Mouse (Mus musculus) adrenal gland, postnatal 25 days (tissue): ENCODE results near the gene Hic2. TPM values are rescaled to one million over a fixed set of nuclear protein-coding genes. Genes with fewer than 3 reads are reported as not detected.
A peak's percentile ranks its signal among the peaks of the same experiment; 100 is the strongest.
"Not testable (repeated sequence)": the region's sequence is repeated elsewhere in the genome, so short reads cannot be mapped to it uniquely, and the experiment has no call there.

Experiments
- DNase-seq: peaks from one replicate; pipeline ENCODE4 v3.0.0; 2021; ENCODE audit warnings: mixed read lengths
- long read RNA-seq: library from polyadenylated mRNA; stranded (forward); transcript quantifications from one replicate; pipeline ENCODE4 v2.0.0, GENCODE M21; 2021
- total RNA-seq: library from RNA; stranded (reverse); gene quantifications from 2 replicates; pipeline ENCODE4 v1.2.3, GENCODE M21; 2021

Gene Hic2
- total RNA-seq, result 2.3 and 2.6 TPM in 2 replicates
- long read RNA-seq, result 0 reads

DNA sequence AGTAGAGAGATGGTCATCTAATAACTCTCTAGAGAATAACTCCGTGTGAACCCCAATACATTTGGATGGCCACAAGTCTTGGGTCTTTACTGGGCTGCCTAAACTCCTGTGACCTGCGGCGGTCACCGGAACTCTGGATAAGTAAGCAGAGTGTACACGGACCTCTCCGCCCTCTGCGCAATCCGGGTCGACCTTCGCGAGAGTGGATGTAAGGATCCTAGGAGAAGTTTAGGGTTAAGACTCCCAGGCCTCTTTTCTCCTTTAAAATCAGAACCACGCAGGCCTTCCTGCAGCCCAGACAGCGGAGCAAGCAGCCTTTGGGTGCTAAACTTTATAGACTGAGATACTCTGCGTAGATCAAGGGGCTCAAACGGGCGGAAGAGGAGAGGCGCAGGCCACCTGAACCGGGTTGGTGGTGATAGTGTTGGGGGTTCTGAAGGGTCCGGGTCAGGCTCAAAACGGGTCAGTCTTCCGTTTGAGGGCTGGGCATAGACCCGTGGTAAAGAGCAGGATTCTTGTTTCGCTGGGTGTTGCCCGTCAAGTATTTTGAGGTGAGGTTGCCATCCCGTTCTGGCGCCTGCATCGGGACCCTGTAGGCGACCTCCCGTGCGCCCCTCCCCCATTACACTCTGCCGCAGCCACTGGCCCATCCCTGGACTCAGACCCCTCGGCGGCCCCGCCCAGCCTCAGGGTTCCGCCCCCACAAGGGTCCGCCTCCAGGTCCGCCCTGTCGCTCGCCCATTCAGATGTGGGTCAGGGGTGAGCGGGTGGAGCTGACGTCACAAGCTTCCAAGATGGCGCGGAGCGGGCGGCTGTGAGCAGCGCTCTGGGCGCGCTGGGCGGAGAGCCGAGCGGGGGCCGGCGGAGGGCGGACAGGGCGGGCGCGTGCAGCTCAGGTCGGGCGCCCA, at the start of gene Hic2:
Hic2 (plus strand) TSS at position 779 of the 908 bp plus-strand sequence.
- peak; percentile 96 for DNase-seq

DNA sequence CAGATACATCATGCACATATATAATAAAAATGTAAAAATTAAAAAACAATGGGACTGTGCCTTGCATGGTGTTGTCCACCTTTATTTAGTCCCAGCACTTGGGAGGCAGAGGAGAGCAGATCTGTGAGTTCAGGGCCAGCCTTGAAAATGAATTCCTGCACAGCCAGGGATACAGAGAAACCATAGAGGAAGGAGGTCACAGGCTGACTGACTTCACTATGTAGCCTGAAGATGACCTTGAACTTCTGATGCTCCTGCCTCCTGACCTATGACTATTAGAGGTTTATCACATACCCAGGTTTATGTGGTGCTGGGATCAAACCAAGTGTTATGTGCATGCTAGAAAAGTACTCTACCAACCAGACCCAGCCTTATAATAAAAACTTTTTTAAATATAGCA, 47.9 kb upstream of the Hic2 start:
- no peak for DNase-seq

DNA sequence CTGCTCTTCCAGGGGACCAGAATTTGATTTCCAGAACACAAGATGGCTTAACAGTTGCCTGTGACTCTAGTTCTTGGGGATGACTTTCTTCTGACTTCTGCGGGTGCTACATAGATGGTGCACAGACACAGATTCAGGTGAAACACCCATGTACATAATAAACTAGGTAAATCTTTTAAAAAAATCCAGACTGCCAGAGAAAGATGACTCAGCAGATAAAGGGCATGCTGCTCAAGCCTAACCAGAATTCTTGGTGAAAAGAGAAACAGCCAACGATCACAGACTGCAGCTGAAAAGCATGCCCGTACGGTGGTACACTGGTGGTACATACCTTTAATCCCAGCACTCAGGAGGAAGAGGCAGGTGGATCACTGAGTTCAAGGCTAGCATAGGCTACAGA, 39.5 kb upstream of the Hic2 start:
- no peak for DNase-seq

DNA sequence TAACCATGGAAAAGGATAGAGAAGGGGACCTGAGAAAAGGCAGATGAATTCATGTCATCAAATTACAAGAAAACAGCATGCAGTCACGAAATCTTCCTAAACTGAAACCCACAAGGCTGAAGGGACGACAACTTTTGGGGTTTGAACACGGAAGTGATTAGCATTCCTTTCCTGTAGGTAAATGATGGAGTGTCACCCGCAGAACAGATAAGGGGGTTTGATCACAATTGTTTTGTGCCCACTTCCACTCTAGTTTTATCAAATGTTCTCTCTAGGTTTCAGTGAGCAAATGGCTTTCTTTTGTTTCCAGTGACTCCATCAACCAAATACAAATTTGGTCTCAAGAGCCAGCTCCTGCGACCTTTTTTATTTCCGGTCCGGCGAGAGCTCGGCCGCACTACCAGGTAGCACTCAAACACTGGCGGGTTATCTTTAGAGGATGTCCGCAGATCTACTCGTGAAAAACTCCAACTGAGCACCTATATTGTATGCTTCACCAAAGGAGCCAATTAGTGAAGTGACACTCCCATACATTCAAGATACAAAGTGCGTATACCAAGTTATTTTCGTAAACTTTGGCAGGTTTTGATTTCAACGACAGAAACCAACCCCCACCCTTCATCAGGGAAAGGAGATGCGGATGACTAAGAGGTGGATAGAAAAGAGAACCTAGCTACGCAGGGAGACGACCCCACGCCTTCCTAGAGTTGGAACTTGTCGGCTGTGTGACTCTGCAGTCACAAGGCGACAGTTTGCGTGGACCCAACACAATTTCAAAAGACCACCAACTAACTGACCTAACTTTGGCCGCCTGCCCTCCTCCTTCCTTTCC, 33.0 kb upstream of the Hic2 start:
- DNase-seq, result no peak

DNA sequence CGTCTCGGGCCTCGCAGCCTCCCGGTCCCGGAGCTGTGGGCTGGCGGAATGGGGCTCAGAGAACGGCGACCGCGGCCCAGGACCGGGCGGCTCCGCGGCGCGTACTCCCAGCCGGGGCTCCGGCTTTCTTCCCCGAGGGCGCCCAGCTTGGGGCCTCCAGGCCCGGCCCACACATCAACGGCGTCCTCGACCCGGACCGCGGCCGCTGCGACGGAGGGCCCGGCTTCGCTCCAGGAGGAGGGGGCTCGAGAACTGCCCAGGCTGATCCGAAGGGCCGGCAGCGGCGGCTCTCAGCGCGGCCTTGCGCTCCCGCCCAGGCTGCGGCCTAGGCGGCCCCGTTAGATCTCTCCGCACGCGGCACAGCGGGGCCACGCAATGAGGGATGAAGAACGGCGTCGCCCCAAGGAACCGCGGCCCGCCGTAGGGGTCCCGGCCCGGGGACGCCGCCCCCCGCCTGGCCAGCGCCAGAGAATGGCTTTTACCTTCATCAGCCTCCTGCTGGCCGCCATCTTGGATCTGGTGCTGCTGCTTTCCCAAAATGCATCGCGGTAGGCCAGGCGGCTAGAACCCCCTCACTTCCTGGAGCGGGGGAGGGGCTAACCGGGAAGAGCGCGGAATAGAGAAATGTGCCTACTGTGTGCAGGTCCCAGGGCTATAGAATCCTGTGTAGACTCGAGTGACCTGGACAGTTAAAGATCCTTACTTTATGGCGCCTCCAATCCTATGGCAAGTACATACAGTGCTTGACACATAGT, 32.2 kb upstream of the Hic2 start:
- peak; percentile 81 for DNase-seq

DNA sequence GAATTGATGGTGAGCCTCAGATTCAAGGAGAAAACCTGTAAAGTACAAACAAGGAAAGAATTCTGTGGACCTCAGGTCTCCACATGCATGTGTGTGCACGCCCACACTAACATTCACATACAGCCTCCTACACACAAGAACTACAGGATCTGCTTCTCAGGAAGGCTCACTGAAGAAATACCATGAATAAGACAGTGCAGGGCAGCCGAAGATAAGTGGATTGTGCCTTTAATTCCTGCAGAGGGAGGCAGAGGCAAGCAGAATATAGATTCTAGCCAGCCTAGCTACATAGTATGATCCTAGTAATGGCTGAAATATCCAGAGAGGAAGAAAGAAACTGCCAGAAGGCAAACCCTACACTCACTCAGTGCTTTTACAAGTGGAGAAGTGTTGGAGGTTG, 31.4 kb upstream of the Hic2 start:
- no peak for DNase-seq

DNA sequence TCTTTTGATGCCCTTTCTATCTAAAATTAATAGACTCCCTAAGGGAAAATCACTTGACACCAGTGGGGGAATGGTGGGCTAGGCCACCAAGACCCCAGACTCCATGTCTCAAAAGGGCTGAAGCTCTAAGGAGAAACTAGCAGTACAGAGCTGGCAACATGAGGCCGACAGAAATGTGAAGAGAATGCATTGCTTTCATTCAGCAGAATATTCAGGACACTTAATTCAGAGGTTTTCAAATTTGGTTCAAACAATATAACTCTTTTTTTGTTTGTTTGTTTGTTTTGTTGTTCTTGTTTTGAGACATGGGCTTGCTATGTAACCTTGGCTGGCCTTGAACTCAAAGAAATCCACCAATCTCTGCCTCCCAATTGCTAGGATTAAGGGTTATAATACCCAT, 30.8 kb upstream of the Hic2 start, which contains the start of gene Ube2l3:
Ube2l3 (minus strand) TSS at position 101 of the 400 bp plus-strand sequence.
- DNase-seq, result no peak

DNA sequence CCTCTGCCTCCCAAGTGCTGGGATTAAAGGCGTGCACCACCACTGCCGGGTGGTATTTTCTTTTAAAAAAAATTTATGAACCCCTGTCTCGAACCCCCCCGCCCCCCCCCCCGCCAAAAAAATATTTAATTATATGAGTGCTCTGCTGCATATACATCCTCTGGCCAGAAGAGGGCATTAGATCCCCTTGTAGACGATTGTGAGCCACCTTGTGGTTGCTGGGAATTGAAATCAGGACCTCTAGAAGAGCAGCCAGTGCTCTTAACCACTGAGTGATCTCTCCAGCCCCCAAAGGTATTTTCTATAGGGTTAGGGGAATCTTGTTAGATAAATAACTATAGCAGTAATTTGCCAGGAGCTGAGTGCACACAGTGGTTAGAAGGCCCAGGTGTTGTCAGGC, 28.4 kb upstream of the Hic2 start:
- no peak for DNase-seq

DNA sequence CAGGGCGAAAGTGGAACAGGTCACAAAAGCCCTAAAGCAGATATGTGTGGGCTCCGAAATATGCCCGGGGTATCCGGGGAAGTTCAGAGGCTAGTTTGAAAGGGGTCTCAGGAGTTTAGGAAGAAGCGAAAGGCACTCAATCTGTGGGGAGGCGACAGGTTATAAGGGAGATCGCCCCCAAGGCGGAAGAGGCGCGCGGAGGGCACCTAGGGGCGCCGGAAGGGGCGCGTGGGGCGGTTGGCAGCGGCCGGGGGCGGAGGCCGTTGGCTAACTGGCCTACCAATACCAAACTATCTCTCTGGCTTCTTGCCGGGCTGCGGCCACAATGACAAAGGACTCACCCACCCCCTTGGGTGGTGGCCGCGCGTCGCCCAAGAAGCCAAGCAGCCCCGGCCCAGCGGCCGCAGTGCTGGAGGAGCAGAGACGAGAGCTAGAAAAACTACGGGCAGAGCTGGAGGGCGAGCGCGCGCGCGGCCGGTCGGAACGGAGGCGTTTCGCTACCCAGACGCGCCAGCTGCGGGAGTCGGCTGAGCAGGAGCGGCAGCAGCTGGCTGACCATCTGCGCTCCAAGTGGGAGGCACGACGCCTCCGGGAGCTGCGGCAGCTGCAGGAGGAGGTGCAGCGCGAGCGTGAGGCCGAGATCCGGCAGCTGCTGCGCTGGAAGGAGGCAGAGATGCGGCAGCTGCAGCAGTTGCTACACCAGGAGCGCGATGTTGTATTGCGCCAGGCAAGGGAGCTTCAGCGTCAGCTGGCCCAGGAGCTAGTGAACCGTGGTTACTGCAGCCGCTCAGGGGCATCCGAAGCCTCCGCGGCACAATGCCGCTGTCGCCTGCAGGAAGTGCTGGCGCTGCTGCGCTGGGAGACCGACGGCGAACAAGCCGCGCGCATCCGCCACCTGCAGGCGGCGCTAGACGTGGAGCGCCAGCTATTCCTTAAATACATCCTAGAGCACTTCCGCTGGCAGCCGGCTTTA, 24.7 kb upstream of the Hic2 start, which contains the start of gene Rimbp3:
Rimbp3 (plus strand) TSS at position 215 of the 973 bp plus-strand sequence.
- peak; percentile 86 for DNase-seq

DNA sequence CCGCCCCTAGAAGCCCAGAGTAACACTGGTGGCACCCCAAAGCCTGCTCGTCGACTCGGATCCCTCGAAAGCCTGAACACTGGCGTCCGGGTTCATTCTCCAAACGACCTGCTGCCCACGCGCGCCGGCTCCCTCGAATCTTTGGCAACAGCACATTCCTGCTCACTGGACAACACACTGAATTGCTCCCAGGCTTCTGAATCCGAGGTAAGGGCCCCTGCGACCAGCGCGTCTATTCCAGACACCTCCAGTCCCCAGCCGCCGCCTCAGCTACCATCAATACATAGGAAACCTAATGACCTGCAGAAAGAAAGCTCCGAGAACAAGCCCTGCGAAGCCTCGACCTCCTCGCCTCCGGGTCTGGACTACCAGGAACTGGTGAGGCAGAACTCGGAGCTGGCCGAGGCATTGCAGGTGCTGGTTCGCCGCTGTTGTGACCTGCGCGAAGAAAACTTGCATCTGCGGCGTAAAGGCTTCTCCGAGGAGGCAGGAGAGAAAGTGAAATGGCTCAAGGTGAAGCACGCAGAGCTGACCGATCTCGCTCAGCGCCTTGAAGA, 23.9 kb upstream of the Hic2 start:
- DNase-seq, result peak; percentile 27

DNA sequence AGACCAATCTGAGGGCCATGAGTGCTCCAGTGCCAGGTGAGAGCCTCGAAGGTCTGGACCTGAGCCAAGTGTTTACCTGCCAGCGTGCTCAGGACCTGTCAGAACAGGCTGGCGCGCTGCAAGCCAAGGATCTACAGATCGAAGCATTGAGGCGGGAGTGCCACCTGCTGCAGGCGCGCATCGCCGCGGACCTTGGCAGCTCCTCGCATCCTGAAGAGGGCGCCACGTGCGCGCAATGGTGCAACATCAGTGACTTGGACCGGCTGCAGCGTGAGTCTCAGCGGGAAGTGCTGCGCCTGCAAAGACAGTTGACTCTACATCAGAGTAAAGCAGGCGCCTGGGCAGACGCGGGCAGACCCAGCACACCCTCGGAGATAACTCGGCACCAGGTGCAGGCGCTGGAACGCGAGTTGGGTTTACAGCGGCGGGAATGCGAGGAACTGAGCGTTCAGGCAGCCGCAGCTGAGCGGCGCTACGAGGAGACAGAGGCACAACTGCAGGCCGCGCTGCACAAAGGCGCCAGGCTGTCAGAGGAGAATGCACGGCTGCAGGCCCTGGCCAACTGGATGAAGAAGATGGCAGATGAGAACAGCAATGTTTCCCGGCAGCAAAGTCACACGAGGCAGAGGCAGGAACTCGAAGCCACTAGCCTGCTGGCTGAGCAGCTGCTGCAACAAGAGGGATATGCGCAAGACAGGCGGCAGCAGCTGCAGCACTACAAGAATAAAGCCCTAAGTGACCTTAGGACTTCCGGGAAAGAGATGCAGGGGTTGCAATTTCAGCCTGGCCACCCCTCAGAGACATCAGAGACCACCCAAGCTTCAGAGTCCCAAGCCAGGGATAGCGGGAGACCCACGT, 23.2 kb upstream of the Hic2 start:
- DNase-seq, result peak; percentile 91

DNA sequence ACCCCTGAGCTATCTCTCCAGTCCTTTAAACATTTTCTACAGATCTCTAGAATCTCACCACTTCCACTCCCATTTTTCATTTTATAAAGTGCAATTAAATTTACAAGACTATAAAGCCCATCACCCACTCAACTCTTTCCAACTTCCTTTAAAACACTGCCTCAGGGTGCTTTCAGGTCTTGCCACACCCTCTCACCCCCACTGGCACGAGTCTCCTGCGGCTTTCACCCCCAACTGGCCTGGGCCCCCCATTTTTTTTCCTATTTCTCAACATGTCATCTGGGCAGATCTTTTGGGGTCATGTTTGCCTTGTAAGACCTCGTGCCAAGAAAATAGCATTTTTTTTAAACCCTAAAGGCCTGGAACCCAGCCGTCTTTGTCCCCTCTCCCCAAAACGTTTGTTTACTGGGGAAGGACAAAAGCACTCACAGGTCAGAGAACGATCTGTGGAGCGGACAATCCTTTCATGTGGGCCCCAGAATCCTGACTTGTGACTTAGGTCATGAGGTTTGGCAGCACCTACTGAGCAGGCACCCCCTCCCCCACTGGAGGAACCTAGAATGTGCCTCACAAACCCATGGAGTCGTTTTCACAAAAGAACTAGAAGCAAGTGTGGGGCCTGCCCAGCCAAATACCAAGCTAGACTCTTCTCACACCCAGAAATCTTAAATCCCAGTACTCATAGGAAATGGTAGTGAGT, 16.3 kb upstream of the Hic2 start:
- DNase-seq, result no peak

DNA sequence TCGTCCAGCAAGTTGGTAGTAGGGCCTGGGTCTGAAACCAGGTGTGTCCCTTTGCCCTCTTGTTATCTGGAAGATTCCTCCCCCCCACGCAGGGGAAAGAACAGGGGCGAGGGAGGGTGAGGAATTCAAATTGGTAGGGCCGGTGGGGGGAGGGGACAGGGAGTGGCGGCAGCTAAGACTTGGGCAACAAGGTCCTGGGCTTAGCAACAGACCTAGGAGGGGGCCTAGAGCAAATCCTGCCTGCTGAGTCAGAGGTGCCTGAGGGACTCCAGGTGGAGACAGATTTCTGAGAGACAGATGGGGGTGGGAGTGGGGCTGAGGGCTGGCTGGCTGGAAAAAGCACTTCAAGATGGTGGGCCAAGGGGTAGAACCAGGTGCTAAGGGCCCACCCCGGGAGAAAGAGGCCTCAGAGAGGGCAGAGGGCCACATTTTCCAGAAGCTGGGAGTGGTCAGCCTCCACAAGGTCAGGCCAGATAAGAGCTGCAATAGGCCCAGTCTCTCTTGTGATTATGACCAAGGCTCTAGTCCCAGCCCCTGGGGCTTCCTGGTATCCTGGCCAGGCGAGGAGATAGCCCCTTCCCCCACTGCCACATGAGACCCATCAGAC, 13.1 kb upstream of the Hic2 start:
- DNase-seq, result no peak

DNA sequence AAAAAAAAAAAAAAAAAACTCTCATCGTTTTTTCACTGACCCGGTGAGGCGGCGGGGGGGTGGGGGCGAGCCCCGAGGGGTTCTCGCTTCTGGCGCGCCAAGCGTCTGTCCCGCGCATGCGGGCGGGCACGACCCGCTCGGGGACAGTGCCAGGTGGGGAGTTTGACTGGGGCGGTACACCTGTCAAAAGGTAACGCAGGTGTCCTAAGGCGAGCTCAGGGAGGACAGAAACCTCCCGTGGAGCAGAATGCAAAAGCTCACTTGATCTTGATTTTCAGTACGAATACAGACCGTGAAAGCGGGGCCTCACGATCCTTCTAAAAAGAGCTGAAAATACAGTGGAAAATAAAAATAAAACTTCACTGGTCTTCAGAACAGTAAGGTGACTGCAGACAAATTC, 11.2 kb upstream of the Hic2 start:
- DNase-seq, result peak; percentile 98

DNA sequence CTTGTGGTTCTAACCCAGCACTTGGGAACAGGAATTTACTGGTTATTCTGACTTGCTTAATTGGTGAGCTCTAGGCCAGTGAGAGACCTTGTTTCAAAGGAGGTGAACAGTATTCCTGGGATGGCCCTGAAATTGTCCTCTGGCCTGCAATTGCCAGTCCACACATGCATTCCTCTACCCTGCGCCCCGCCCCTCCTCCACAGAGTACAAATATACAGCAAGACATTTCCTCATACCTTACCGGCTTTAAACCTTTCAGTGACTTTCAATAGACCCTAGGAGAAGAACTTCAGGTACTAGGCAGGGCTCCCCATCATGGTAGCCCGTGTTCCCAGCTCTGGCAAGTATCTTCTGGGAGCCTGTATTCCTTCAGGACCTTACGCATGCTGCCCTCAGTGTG, 7.8 kb upstream of the Hic2 start:
- DNase-seq, result no peak

DNA sequence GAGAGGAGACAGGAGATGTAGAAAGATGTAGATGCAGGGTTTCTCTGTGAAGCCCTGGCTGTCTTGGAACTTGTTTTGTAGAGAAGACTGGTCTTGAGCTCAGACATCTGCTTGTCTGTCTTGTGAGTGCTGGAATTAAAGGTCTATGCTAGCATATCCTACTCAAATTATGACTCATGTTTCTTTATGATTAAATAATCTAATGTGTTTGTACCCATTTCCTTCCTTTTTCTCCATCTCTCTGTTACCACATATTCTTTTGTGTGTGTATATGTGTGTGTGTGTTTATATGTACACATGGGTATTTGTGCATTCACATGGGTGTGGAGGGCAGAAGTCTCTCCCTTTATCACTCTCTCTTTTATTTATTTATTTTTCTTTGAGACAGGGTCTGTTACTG, 6.9 kb upstream of the Hic2 start:
- no peak for DNase-seq

DNA sequence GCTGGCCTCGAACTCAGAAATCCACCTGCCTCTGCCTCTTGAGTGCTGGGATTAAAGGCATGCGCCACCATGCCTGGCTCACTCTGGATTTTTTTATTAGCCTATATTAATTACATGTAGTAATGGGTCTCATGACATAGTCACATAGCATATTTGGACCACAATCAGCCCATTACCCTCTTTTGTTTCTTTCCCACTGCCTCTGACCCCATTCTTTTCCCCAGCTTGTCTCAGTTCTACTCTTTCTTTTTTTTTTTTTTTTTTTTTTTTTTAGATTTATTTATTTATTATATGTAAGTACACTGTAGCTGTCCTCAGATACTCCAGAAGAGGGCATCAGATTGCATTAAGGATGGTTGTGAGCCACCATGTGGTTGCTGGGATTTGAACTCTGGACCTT, 1.8 kb upstream of the Hic2 start:
- not testable (repeated sequence) for DNase-seq

DNA sequence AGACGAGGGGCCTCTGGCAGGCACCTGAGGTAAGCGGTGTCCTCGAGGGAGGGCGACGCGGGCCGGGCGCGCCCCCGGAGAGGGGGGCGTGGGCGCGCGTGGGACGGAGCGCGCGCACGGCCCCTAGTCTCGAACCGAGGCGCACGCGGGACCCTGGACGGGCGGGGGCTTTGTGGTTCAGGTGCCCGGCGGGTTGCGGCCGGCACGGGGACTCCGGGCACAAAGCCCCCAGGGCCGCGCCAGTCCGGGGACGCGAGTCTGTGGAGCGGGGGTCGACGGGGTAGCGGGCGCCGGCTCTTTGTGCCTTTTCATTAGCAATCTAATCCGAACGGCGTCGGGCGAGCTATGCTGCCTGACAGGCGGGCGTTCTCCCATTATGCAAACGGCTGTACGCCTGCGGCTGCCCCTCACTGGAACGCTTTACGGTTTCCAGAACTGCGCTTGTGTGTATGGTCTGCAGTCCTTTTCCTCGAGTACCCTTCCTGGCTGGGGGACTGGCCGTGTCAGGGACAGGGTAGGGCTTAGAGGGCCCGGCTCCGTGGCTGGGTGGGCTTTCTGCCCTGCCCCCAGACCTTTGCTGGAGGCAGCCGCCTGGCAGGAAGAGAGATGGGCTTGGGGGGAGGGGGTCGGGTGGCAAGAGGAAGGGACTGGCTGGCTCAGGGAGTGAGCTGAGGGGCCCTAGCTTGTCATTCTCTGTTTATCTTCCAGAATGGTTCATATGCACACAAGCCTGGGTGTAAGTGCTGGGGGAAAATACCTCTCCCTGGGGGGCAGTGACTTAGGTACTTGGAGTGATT, 528 bp downstream of the Hic2 start:
- DNase-seq, result peak; percentile 17
